In the genomic region with DNA sequence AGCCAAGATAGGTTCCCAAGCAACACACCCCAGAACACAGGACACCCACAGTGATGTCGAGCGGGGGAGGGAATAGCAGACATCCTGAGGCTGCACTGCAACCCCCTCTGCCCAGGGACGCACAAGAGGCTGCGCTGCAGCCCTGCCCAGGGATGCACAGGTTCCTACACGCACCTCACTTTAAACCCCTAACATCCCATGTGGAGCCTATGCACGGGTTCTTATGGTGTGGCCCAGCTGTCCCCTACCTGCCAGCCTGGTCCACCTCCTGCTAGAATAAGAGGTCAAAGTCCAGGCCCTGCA, we compare ENCODE assay signal across 10 mouse cellular contexts. TPM values are rescaled to one million over a fixed set of nuclear protein-coding genes. Genes with fewer than 3 reads are reported as not detected.
DNase-seq lines count a peak whose midpoint lies in the region; ATAC-seq lines count a peak whose summit lies in the region.
"Had no signal": no experiment of that assay in that cellular context is flagged by ENCODE, and none has a peak within 500 bp of the region (broad histone marks: within the 10 kb centered on the region; RNA-seq: fewer than 3 reads in every experiment).

No protein-coding gene starts in this region.

- H3K36me3 ChIP-seq in limb, embryonic 12.5 days: peaks cover 31% of the 10 kb centered on the region
- peaks cover 33% of the 10 kb centered on the region for H3K36me3 ChIP-seq in limb, embryonic 10.5 days
- H3K36me3 ChIP-seq in forebrain, embryonic 12.5 days (replicated peaks): peaks cover 15% of the 10 kb centered on the region
- H3K36me3 ChIP-seq in hindbrain, embryonic 14.5 days (replicated peaks; ENCODE audit: control insufficient read depth, insufficient read depth): no peaks in the 10 kb centered on the region
- H3K36me3 ChIP-seq in neural tube, embryonic 14.5 days (ENCODE audit: control insufficient read depth, insufficient read depth, low read length): no peaks in the 10 kb centered on the region
- H3K36me3 ChIP-seq in kidney, embryonic 15.5 days: peaks cover 15% of the 10 kb centered on the region

- H3K4me1 ChIP-seq in limb, embryonic 12.5 days (replicated peaks): peaks cover 76% of the 10 kb centered on the region
- peaks cover 84% of the 10 kb centered on the region for H3K4me1 ChIP-seq in limb, embryonic 10.5 days
- peaks cover 80% of the 10 kb centered on the region for H3K4me1 ChIP-seq in forebrain, embryonic 12.5 days
- peaks cover 71% of the 10 kb centered on the region for H3K4me1 ChIP-seq in hindbrain, embryonic 14.5 days (replicated peaks; ENCODE audit: control insufficient read depth, insufficient read depth, low read length)
- peaks cover 58% of the 10 kb centered on the region for H3K4me1 ChIP-seq in neural tube, embryonic 14.5 days (ENCODE audit: control insufficient read depth, insufficient read depth, low read length)
- peaks cover 88% of the 10 kb centered on the region for H3K4me1 ChIP-seq in kidney, embryonic 15.5 days

- no peak overlapping the region for H3K27ac ChIP-seq in limb, embryonic 12.5 days
- H3K27ac ChIP-seq in limb, embryonic 10.5 days: no peak overlapping the region
- H3K27ac ChIP-seq in forebrain, embryonic 12.5 days: peak overlapping the region; percentile 66
- H3K27ac ChIP-seq in hindbrain, embryonic 14.5 days: peak overlapping the region; percentile 36
- H3K27ac ChIP-seq in neural tube, embryonic 14.5 days (ENCODE audit: low read depth, low read length): peak overlapping the region; percentile 23; the same call in 1 of the 2 replicates
- H3K27ac ChIP-seq in kidney, embryonic 15.5 days: no peak overlapping the region

- no peak for DNase-seq in limb, embryonic 10.5 days (ENCODE audit: low spot score)
- DNase-seq in hindbrain, embryonic 14.5 days (ENCODE audit: low spot score): no peak
- DNase-seq: kidney, postnatal 14 days; lung, postnatal 36 days; right cerebral cortex, postnatal 25 days had no signal

- no peaks in the 10 kb centered on the region for H3K27me3 ChIP-seq in limb, embryonic 12.5 days
- no peaks in the 10 kb centered on the region for H3K27me3 ChIP-seq in limb, embryonic 10.5 days (ENCODE audit: low read depth, poor library complexity, severe bottlenecking)
- no peaks in the 10 kb centered on the region for H3K27me3 ChIP-seq in forebrain, embryonic 12.5 days
- H3K27me3 ChIP-seq in hindbrain, embryonic 14.5 days (ENCODE audit: control insufficient read depth, insufficient read depth, low read length): no peaks in the 10 kb centered on the region
- H3K27me3 ChIP-seq in neural tube, embryonic 14.5 days (ENCODE audit: control insufficient read depth, insufficient read depth, low read length): no peaks in the 10 kb centered on the region
- no peaks in the 10 kb centered on the region for H3K27me3 ChIP-seq in kidney, embryonic 15.5 days

- no peak overlapping the region for H3K4me3 ChIP-seq in limb, embryonic 12.5 days (replicated peaks)
- no peak overlapping the region for H3K4me3 ChIP-seq in limb, embryonic 10.5 days
- 0 out of 2 replicates have a peak overlapping the region, but pooled peaks have one; percentile 14 for H3K4me3 ChIP-seq in forebrain, embryonic 12.5 days (replicated peaks)
- no peak overlapping the region for H3K4me3 ChIP-seq in hindbrain, embryonic 14.5 days (replicated peaks; ENCODE audit: low read length)
- H3K4me3 ChIP-seq in neural tube, embryonic 14.5 days (ENCODE audit: low read depth, low read length): no peak overlapping the region
- H3K4me3 ChIP-seq in kidney, embryonic 15.5 days (replicated peaks): no peak overlapping the region

- no peak for ATAC-seq in limb, embryonic 12.5 days (ENCODE audit: insufficient number of reproducible peaks, insufficient read depth, low FRiP score, low TSS enrichment, low read depth)
- 0 out of 2 replicates have a peak, but pooled peaks have one; percentile 51 for ATAC-seq in forebrain, embryonic 12.5 days (ENCODE audit: low FRiP score)
- no peak for ATAC-seq in hindbrain, embryonic 14.5 days (ENCODE audit: low FRiP score)
- 0 out of 2 replicates have a peak, but pooled peaks have one; percentile 13 for ATAC-seq in neural tube, embryonic 14.5 days (ENCODE audit: low read depth)
- no peak for ATAC-seq in inflammation-experienced regulatory T-cells, adult 6 months
- ATAC-seq in kidney, embryonic 15.5 days (replicated peaks; ENCODE audit: low FRiP score): no peak

- no peak overlapping the region for H3K4me2 ChIP-seq in limb, embryonic 12.5 days
- peak overlapping the region; percentile 17 for H3K4me2 ChIP-seq in forebrain, embryonic 12.5 days
- H3K4me2 ChIP-seq in hindbrain, embryonic 14.5 days (replicated peaks): peak overlapping the region; percentile 29; the same call in 1 of the 2 replicates
- 0 out of 2 replicates have a peak overlapping the region, but pooled peaks have one; percentile 17 for H3K4me2 ChIP-seq in neural tube, embryonic 14.5 days (ENCODE audit: low read depth, low read length)
- H3K4me2 ChIP-seq in kidney, embryonic 15.5 days: no peak overlapping the region

- H3K9me3 ChIP-seq in limb, embryonic 12.5 days: no peaks in the 10 kb centered on the region
- H3K9me3 ChIP-seq in limb, embryonic 10.5 days (replicated peaks): no peaks in the 10 kb centered on the region
- no peaks in the 10 kb centered on the region for H3K9me3 ChIP-seq in forebrain, embryonic 12.5 days
- no peaks in the 10 kb centered on the region for H3K9me3 ChIP-seq in hindbrain, embryonic 14.5 days (ENCODE audit: control insufficient read depth, low read length)
- H3K9me3 ChIP-seq in neural tube, embryonic 14.5 days (ENCODE audit: control insufficient read depth, low read length): no peaks in the 10 kb centered on the region
- H3K9me3 ChIP-seq in kidney, embryonic 15.5 days (replicated peaks): no peaks in the 10 kb centered on the region

- WGBS in limb, embryonic 12.5 days: 81% methylated on average over 6 of the region's 6 CpGs
- 76% methylated on average over 6 of the region's 6 CpGs for WGBS in limb, embryonic 10.5 days
- WGBS in forebrain, embryonic 12.5 days: 55% methylated on average over 6 of the region's 6 CpGs
- WGBS in hindbrain, embryonic 14.5 days: 49% methylated on average over 6 of the region's 6 CpGs
- 52% methylated on average over 6 of the region's 6 CpGs for WGBS in neural tube, embryonic 14.5 days
- WGBS in kidney, embryonic 15.5 days: 76% methylated on average over 6 of the region's 6 CpGs

- H3K9ac ChIP-seq in limb, embryonic 12.5 days (replicated peaks): 0 out of 2 replicates have a peak overlapping the region, but pooled peaks have one; percentile 31
- no peak overlapping the region for H3K9ac ChIP-seq in forebrain, embryonic 12.5 days
- H3K9ac ChIP-seq in hindbrain, embryonic 14.5 days: peak overlapping the region; percentile 34; the same call in 1 of the 2 replicates
- H3K9ac ChIP-seq in neural tube, embryonic 14.5 days (replicated peaks; ENCODE audit: low read depth, low read length): no peak overlapping the region
- H3K9ac ChIP-seq in kidney, embryonic 15.5 days: no peak overlapping the region

RNA-seq across cellular contexts. Expression of gene Ski, which starts 8.7 kb away (rescaled TPM):
- polyA plus RNA-seq in limb, embryonic 12.5 days (2016; fragmentation: Nextera tagmentation; extraction: Ambion mirVana): 18.4 and 18.8 TPM in 2 replicates
- polyA plus RNA-seq in limb, embryonic 10.5 days (2016; fragmentation: Nextera tagmentation; extraction: Ambion mirVana): 9.6 and 10.6 TPM in 2 replicates
- 12.3 and 14.2 TPM in 2 replicates for polyA plus RNA-seq in forebrain, embryonic 12.5 days (2016; fragmentation: Nextera tagmentation; extraction: Ambion mirVana)
- 15.1 and 15.6 TPM in 2 replicates for polyA plus RNA-seq in hindbrain, embryonic 14.5 days (2014; fragmentation: Nextera tagmentation; extraction: Ambion mirVana)
- polyA plus RNA-seq in neural tube, embryonic 14.5 days (2014; fragmentation: Nextera tagmentation; extraction: Ambion mirVana): 16.8 and 17.7 TPM in 2 replicates
- 10 to 100 TPM; 10.7 to 26.8 (median 26.8) TPM for polyA plus RNA-seq in inflammation-experienced regulatory T-cells, adult 6 months (2017; shearing (Covaris generic))
- 14.7 and 16.9 TPM in 2 replicates for polyA plus RNA-seq in kidney, embryonic 15.5 days (2015; fragmentation: Nextera tagmentation; extraction: Ambion mirVana)

RNA-seq across cellular contexts. Expression of gene Faap20, which starts 35.9 kb away (rescaled TPM):
- polyA plus RNA-seq in limb, embryonic 12.5 days (2016; fragmentation: Nextera tagmentation; extraction: Ambion mirVana): 96.0 and 99.2 TPM in 2 replicates
- polyA plus RNA-seq in limb, embryonic 10.5 days (2016; fragmentation: Nextera tagmentation; extraction: Ambion mirVana): 104 and 107 TPM in 2 replicates
- 96.4 and 96.9 TPM in 2 replicates for polyA plus RNA-seq in forebrain, embryonic 12.5 days (2016; fragmentation: Nextera tagmentation; extraction: Ambion mirVana)
- 69.0 and 76.0 TPM in 2 replicates for polyA plus RNA-seq in hindbrain, embryonic 14.5 days (2014; fragmentation: Nextera tagmentation; extraction: Ambion mirVana)
- 70.8 and 71.5 TPM in 2 replicates for polyA plus RNA-seq in neural tube, embryonic 14.5 days (2014; fragmentation: Nextera tagmentation; extraction: Ambion mirVana)
- polyA plus RNA-seq in inflammation-experienced regulatory T-cells, adult 6 months (2017; shearing (Covaris generic)): 10 to 100 TPM; 44.3 to 57.3 (median 51.6) TPM
- polyA plus RNA-seq in kidney, embryonic 15.5 days (2015; fragmentation: Nextera tagmentation; extraction: Ambion mirVana): 66.2 and 68.8 TPM in 2 replicates

Comparison
In these comparisons a context has a peak if more than half of its experiments do, and no peak if none do; other contexts are left out.
1. ATAC-seq: peak in forebrain, embryonic 12.5 days (single experiment) and neural tube, embryonic 14.5 days (single experiment); none in limb, embryonic 12.5 days (single experiment), hindbrain, embryonic 14.5 days (single experiment), inflammation-experienced regulatory T-cells, adult 6 months (single experiment) and kidney, embryonic 15.5 days (single experiment).
2. H3K27ac ChIP-seq: peak in forebrain, embryonic 12.5 days (single experiment), hindbrain, embryonic 14.5 days (single experiment) and neural tube, embryonic 14.5 days (single experiment); none in limb, embryonic 12.5 days (single experiment), limb, embryonic 10.5 days (single experiment) and kidney, embryonic 15.5 days (single experiment).
3. H3K4me2 ChIP-seq: peak in forebrain, embryonic 12.5 days (single experiment), hindbrain, embryonic 14.5 days (single experiment) and neural tube, embryonic 14.5 days (single experiment); none in limb, embryonic 12.5 days (single experiment) and kidney, embryonic 15.5 days (single experiment).
4. H3K9ac ChIP-seq: peak in limb, embryonic 12.5 days (single experiment) and hindbrain, embryonic 14.5 days (single experiment); none in forebrain, embryonic 12.5 days (single experiment), neural tube, embryonic 14.5 days (single experiment) and kidney, embryonic 15.5 days (single experiment).